In the genomic region with DNA sequence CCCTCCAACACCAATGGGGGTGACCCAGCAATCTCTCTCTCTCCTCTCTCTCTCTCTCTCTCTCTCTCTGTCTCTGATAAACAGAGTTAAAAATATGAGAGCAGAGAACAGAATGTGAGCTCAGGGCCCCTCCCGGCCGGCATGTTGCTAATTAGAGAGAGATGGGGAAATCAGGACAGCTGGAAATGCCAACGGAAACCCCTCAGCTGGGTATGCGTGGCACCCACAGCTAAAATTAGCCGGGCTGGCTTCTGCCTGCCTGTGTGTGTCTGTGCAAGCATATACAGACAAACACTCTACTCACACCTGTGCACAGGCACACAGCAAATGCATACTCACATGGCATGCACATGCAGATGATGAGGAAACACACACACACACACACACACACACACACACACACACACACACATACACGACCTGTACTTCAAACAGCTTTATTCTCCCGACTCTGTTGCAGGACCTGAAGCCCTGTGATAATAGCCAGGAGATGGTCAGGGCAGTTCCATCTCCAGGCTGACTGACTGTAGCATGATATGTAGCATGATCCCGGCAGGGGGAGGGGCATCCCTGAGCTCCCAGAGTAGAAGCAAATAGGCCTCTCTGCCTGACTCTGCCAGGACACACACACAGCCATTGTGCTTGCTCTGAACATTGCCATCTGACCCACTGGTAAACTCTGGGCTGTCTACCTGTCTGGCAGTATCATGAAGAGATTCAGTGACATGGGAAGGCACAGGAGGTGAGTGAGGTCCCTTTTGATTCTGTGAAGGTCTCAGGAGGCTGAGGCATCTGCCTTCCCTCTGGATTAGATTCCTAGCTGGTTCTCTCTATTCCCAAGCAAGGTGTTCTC, we compare ENCODE assay signal across 10 mouse cellular contexts.
DNase-seq lines count a peak whose midpoint lies in the region; ATAC-seq and TF ChIP-seq lines count a peak whose summit lies in the region.
"Had no signal": no experiment of that assay in that cellular context is flagged by ENCODE, and none has a peak within 500 bp of the region (broad histone marks: within the 10 kb centered on the region; RNA-seq: fewer than 3 reads in every experiment).

No protein-coding gene starts in this region.

- DNase-seq in lung, postnatal 25 days (ENCODE audit: low spot score), result no peak
- peak; percentile 71 for DNase-seq in forebrain, postnatal 0 days
- DNase-seq in heart, postnatal 4 days, result peak; percentile 68
- DNase-seq in liver, embryonic 11.5 days (ENCODE audit: low spot score), result no peak
- no peak for DNase-seq in hindbrain, embryonic 10.5 days (ENCODE audit: low spot score)

- H3K9me3 ChIP-seq in lung, embryonic 15.5 days, result no peaks in the 10 kb centered on the region
- no peaks in the 10 kb centered on the region for H3K9me3 ChIP-seq in forebrain, postnatal 0 days (ENCODE audit: low read length)
- H3K9me3 ChIP-seq in liver, embryonic 11.5 days (ENCODE audit: control insufficient read depth, low read length), result no peaks in the 10 kb centered on the region
- H3K9me3 ChIP-seq in hindbrain, embryonic 10.5 days, result no peaks in the 10 kb centered on the region
- H3K9me3 ChIP-seq: embryonic facial prominence, embryonic 12.5 days had no signal

- WGBS in lung, embryonic 15.5 days, result 54% methylated on average over 8 of the region's 8 CpGs
- WGBS in forebrain, postnatal 0 days, result 45% methylated on average over 8 of the region's 8 CpGs
- 20% methylated on average over 8 of the region's 8 CpGs for WGBS in olfactory bulb, adult 2 months
- WGBS in liver, embryonic 11.5 days, result 60% methylated on average over 8 of the region's 8 CpGs
- 77% methylated on average over 8 of the region's 8 CpGs for WGBS in hindbrain, embryonic 10.5 days

- TF ChIP-seq CTCF in forebrain, postnatal 0 days (IDR thresholded peaks at IDR 0.05; ENCODE audit: low read depth), result no peak
- no peak for TF ChIP-seq CTCF in olfactory bulb, adult 2 months (IDR thresholded peaks at IDR 0.05; ENCODE audit: insufficient read depth, low read depth, low read length)

- no peak overlapping the region for H3K4me2 ChIP-seq in lung, embryonic 15.5 days
- no peak overlapping the region for H3K4me2 ChIP-seq in forebrain, postnatal 0 days (ENCODE audit: low read depth)
- no peak overlapping the region for H3K4me2 ChIP-seq in liver, embryonic 11.5 days
- H3K4me2 ChIP-seq: embryonic facial prominence, embryonic 12.5 days had no signal

- H3K4me1 ChIP-seq in lung, embryonic 15.5 days, result peaks cover 11% of the 10 kb centered on the region
- H3K4me1 ChIP-seq in forebrain, postnatal 0 days (ENCODE audit: insufficient read depth), result 0 out of 2 replicates have a peak, but pooled peaks cover 8% of the 10 kb centered on the region
- peaks cover 46% of the 10 kb centered on the region for H3K4me1 ChIP-seq in olfactory bulb, adult 2 months (ENCODE audit: control insufficient read depth, insufficient read depth, low read length)
- no peaks in the 10 kb centered on the region for H3K4me1 ChIP-seq in liver, embryonic 11.5 days (replicated peaks; ENCODE audit: control insufficient read depth, insufficient read depth, low read length)
- H3K4me1 ChIP-seq in hindbrain, embryonic 10.5 days (replicated peaks), result peaks cover 37% of the 10 kb centered on the region

- no peak overlapping the region for H3K4me3 ChIP-seq in lung, embryonic 15.5 days
- H3K4me3 ChIP-seq in forebrain, postnatal 0 days (ENCODE audit: low read depth, low read length), result no peak overlapping the region
- H3K4me3 ChIP-seq in olfactory bulb, adult 2 months (ENCODE audit: insufficient read depth, low read depth, low read length), result no peak overlapping the region
- H3K4me3 ChIP-seq in liver, embryonic 11.5 days (ENCODE audit: low read depth, low read length), result no peak overlapping the region
- no peak overlapping the region for H3K4me3 ChIP-seq in hindbrain, embryonic 10.5 days
- H3K4me3 ChIP-seq: embryonic facial prominence, embryonic 12.5 days had no signal

- no peak overlapping the region for H3K9ac ChIP-seq in lung, embryonic 15.5 days
- H3K9ac ChIP-seq in forebrain, postnatal 0 days, result no peak overlapping the region
- no peak overlapping the region for H3K9ac ChIP-seq in liver, embryonic 11.5 days (ENCODE audit: low read depth, low read length)
- H3K9ac ChIP-seq: embryonic facial prominence, embryonic 12.5 days had no signal

- H3K27ac ChIP-seq in lung, embryonic 15.5 days, result 0 out of 2 replicates have a peak overlapping the region, but pooled peaks have one; percentile 29
- no peak overlapping the region; the same call in 1 of the 2 replicates for H3K27ac ChIP-seq in forebrain, postnatal 0 days (ENCODE audit: low read depth, low read length)
- H3K27ac ChIP-seq in olfactory bulb, adult 2 months (ENCODE audit: insufficient read depth, low read depth, low read length), result peak overlapping the region; percentile 73
- no peak overlapping the region for H3K27ac ChIP-seq in liver, embryonic 11.5 days (ENCODE audit: low read depth, low read length)
- no peak overlapping the region for H3K27ac ChIP-seq in hindbrain, embryonic 10.5 days
- H3K27ac ChIP-seq: embryonic facial prominence, embryonic 12.5 days had no signal

- H3K27me3 ChIP-seq in lung, embryonic 15.5 days, result no peaks in the 10 kb centered on the region
- H3K27me3 ChIP-seq in forebrain, postnatal 0 days (ENCODE audit: insufficient read depth, low read length), result no peaks in the 10 kb centered on the region
- H3K27me3 ChIP-seq in liver, embryonic 11.5 days (replicated peaks; ENCODE audit: control insufficient read depth, insufficient read depth, low read length), result no peaks in the 10 kb centered on the region
- H3K27me3 ChIP-seq in hindbrain, embryonic 10.5 days (ENCODE audit: insufficient read depth, poor library complexity, severe bottlenecking), result no peaks in the 10 kb centered on the region
- H3K27me3 ChIP-seq: embryonic facial prominence, embryonic 12.5 days; Patski had no signal

- TF ChIP-seq POLR2A in olfactory bulb, adult 2 months (IDR thresholded peaks at IDR 0.05; ENCODE audit: insufficient read depth, low read depth, low read length), result no peak

- no peak for ATAC-seq in lung, embryonic 15.5 days (ENCODE audit: borderline replicate concordance, extremely low read depth, low FRiP score, low TSS enrichment)
- peak; percentile 82 for ATAC-seq in forebrain, postnatal 0 days
- no peak for ATAC-seq in erythroblast, adult 5-6 weeks (replicated peaks; ENCODE audit: low FRiP score, poor library complexity, severe bottlenecking)
- no peak for ATAC-seq in liver, embryonic 11.5 days (replicated peaks; ENCODE audit: low FRiP score)
- ATAC-seq: Patski had no signal

- peaks cover 68% of the 10 kb centered on the region for H3K36me3 ChIP-seq in lung, embryonic 15.5 days
- peaks cover 2% of the 10 kb centered on the region; the same call in 1 of the 2 replicates for H3K36me3 ChIP-seq in forebrain, postnatal 0 days (ENCODE audit: insufficient read depth)
- peaks cover 5% of the 10 kb centered on the region; the same call in 1 of the 2 replicates for H3K36me3 ChIP-seq in liver, embryonic 11.5 days (ENCODE audit: control insufficient read depth, insufficient read depth, low read length)
- peaks cover 43% of the 10 kb centered on the region for H3K36me3 ChIP-seq in hindbrain, embryonic 10.5 days

Comparison
In these comparisons a context has a peak if more than half of its experiments do, and no peak if none do; other contexts are left out.
1. H3K27ac ChIP-seq: peak in lung, embryonic 15.5 days (single experiment) and olfactory bulb, adult 2 months (single experiment); none in forebrain, postnatal 0 days (single experiment), liver, embryonic 11.5 days (single experiment) and hindbrain, embryonic 10.5 days (single experiment).
2. DNase-seq: peak in forebrain, postnatal 0 days (single experiment) and heart, postnatal 4 days (single experiment); none in lung, postnatal 25 days (single experiment), liver, embryonic 11.5 days (single experiment) and hindbrain, embryonic 10.5 days (single experiment).